17 mouse cellular contexts compared by ENCODE assay signal in genomic region chr16:49321951-49322350, GRCm38 (mm10).
DNase-seq lines count a peak whose midpoint lies in the region; ATAC-seq and TF ChIP-seq lines count a peak whose summit lies in the region.
"Had no signal": no experiment of that assay in that cellular context is flagged by ENCODE, and none has a peak within 500 bp of the region (broad histone marks: within the 10 kb centered on the region; RNA-seq: fewer than 3 reads in every experiment).

No protein-coding gene starts in this region.

- no peaks in the 10 kb centered on the region for H3K9me3 ChIP-seq in hindbrain, embryonic 16.5 days (ENCODE audit: control insufficient read depth, low read length)
- H3K9me3 ChIP-seq in hindbrain, embryonic 14.5 days (ENCODE audit: control insufficient read depth, low read length) = no peaks in the 10 kb centered on the region
- H3K9me3 ChIP-seq in midbrain, embryonic 14.5 days (ENCODE audit: control insufficient read depth, low read length) = no peaks in the 10 kb centered on the region
- H3K9me3 ChIP-seq in midbrain, embryonic 13.5 days = no peaks in the 10 kb centered on the region
- H3K9me3 ChIP-seq in midbrain, postnatal 0 days (ENCODE audit: low read length) = no peaks in the 10 kb centered on the region
- H3K9me3 ChIP-seq: liver, embryonic 12.5 days had no signal

- peak; percentile 71 for TF ChIP-seq CTCF in midbrain, postnatal 0 days (IDR thresholded peaks at IDR 0.05)

- no peaks in the 10 kb centered on the region for H3K27me3 ChIP-seq in hindbrain, embryonic 16.5 days (replicated peaks; ENCODE audit: control insufficient read depth, insufficient read depth, low read length)
- no peaks in the 10 kb centered on the region for H3K27me3 ChIP-seq in hindbrain, embryonic 14.5 days (ENCODE audit: control insufficient read depth, insufficient read depth, low read length)
- H3K27me3 ChIP-seq in midbrain, embryonic 14.5 days (ENCODE audit: control insufficient read depth, insufficient read depth, low read length) = no peaks in the 10 kb centered on the region
- H3K27me3 ChIP-seq in midbrain, embryonic 13.5 days = no peaks in the 10 kb centered on the region
- no peaks in the 10 kb centered on the region for H3K27me3 ChIP-seq in midbrain, postnatal 0 days (ENCODE audit: insufficient read depth, low read length)
- H3K27me3 ChIP-seq: liver, embryonic 12.5 days had no signal

- no peaks in the 10 kb centered on the region for H3K4me1 ChIP-seq in hindbrain, embryonic 16.5 days (ENCODE audit: control insufficient read depth, insufficient read depth, low read depth, low read length)
- no peaks in the 10 kb centered on the region for H3K4me1 ChIP-seq in hindbrain, embryonic 14.5 days (replicated peaks; ENCODE audit: control insufficient read depth, insufficient read depth, low read length)
- H3K4me1 ChIP-seq in midbrain, embryonic 14.5 days (ENCODE audit: control insufficient read depth, insufficient read depth, low read length) = no peaks in the 10 kb centered on the region
- H3K4me1 ChIP-seq in midbrain, embryonic 13.5 days (replicated peaks) = no peaks in the 10 kb centered on the region
- H3K4me1 ChIP-seq in midbrain, postnatal 0 days (ENCODE audit: insufficient read depth, low read length) = no peaks in the 10 kb centered on the region
- H3K4me1 ChIP-seq: liver, embryonic 12.5 days had no signal

- no peak overlapping the region for H3K4me3 ChIP-seq in hindbrain, embryonic 16.5 days (ENCODE audit: low read length)
- no peak overlapping the region for H3K4me3 ChIP-seq in hindbrain, embryonic 14.5 days (replicated peaks; ENCODE audit: low read length)
- H3K4me3 ChIP-seq in midbrain, embryonic 14.5 days (replicated peaks; ENCODE audit: low read depth, low read length) = no peak overlapping the region
- H3K4me3 ChIP-seq in midbrain, embryonic 13.5 days (replicated peaks) = no peak overlapping the region
- no peak overlapping the region for H3K4me3 ChIP-seq in midbrain, postnatal 0 days (ENCODE audit: low read depth, low read length)
- H3K4me3 ChIP-seq: liver, embryonic 12.5 days had no signal

- WGBS in hindbrain, embryonic 16.5 days = 83% methylated on average over 1 of the region's 1 CpGs
- 84% methylated on average over 1 of the region's 1 CpGs for WGBS in hindbrain, embryonic 14.5 days
- 89% methylated on average over 1 of the region's 1 CpGs for WGBS in midbrain, embryonic 14.5 days
- WGBS in midbrain, embryonic 13.5 days = 89% methylated on average over 1 of the region's 1 CpGs
- 92% methylated on average over 1 of the region's 1 CpGs for WGBS in midbrain, postnatal 0 days

- 0 out of 2 replicates have a peak, but pooled peaks have one; percentile 58 for ATAC-seq in hindbrain, embryonic 16.5 days
- no peak for ATAC-seq in hindbrain, embryonic 14.5 days (ENCODE audit: low FRiP score)
- ATAC-seq in midbrain, embryonic 14.5 days (ENCODE audit: low FRiP score, low TSS enrichment) = no peak
- no peak for ATAC-seq in midbrain, embryonic 13.5 days
- ATAC-seq in midbrain, postnatal 0 days (ENCODE audit: low FRiP score) = no peak
- ATAC-seq: liver, embryonic 12.5 days had no signal

- no peaks in the 10 kb centered on the region for H3K36me3 ChIP-seq in hindbrain, embryonic 16.5 days (ENCODE audit: control insufficient read depth, insufficient read depth, low read length)
- H3K36me3 ChIP-seq in hindbrain, embryonic 14.5 days (replicated peaks; ENCODE audit: control insufficient read depth, insufficient read depth) = no peaks in the 10 kb centered on the region
- no peaks in the 10 kb centered on the region for H3K36me3 ChIP-seq in midbrain, embryonic 14.5 days (ENCODE audit: control insufficient read depth, insufficient read depth, low read length)
- no peaks in the 10 kb centered on the region for H3K36me3 ChIP-seq in midbrain, embryonic 13.5 days
- no peaks in the 10 kb centered on the region for H3K36me3 ChIP-seq in midbrain, postnatal 0 days (ENCODE audit: insufficient read depth, low read length)
- H3K36me3 ChIP-seq: liver, embryonic 12.5 days had no signal

- H3K4me2 ChIP-seq in hindbrain, embryonic 16.5 days (ENCODE audit: low read length) = no peak overlapping the region
- H3K4me2 ChIP-seq in hindbrain, embryonic 14.5 days (replicated peaks) = no peak overlapping the region
- no peak overlapping the region for H3K4me2 ChIP-seq in midbrain, embryonic 14.5 days (ENCODE audit: low read length)
- H3K4me2 ChIP-seq in midbrain, embryonic 13.5 days (replicated peaks) = no peak overlapping the region
- H3K4me2 ChIP-seq in midbrain, postnatal 0 days (ENCODE audit: low read depth, low read length, poor library complexity, severe bottlenecking) = no peak overlapping the region
- H3K4me2 ChIP-seq: liver, embryonic 12.5 days had no signal

- H3K27ac ChIP-seq in hindbrain, embryonic 16.5 days (ENCODE audit: low read depth, low read length) = no peak overlapping the region
- no peak overlapping the region for H3K27ac ChIP-seq in hindbrain, embryonic 14.5 days
- H3K27ac ChIP-seq in midbrain, embryonic 14.5 days (replicated peaks; ENCODE audit: low read depth, low read length) = no peak overlapping the region
- H3K27ac ChIP-seq in midbrain, embryonic 13.5 days = no peak overlapping the region
- no peak overlapping the region for H3K27ac ChIP-seq in midbrain, postnatal 0 days (ENCODE audit: low read depth, low read length)
- H3K27ac ChIP-seq: liver, embryonic 12.5 days had no signal

- no peak for DNase-seq in hindbrain, embryonic 14.5 days (ENCODE audit: low spot score)
- peak; percentile 32 for DNase-seq in midbrain, embryonic 14.5 days
- DNase-seq in adipocyte (ENCODE audit: low spot score) = peak; percentile 36
- DNase-seq in midbrain, postnatal 0 days (ENCODE audit: low spot score) = peak; percentile 42
- DNase-seq in lung, postnatal 36 days = no peak
- DNase-seq in cerebellum, adult 8-10 months = no peak
- DNase-seq: adrenal gland, adult 2 months; embryo, embryonic 11 days; heart, adult 18-20 months; heart, postnatal 14 days; kidney, postnatal 14 days; layer of hippocampus, adult 9-11 months; left cerebral cortex, postnatal 4 days; right cerebral cortex, postnatal 14 days had no signal

- H3K9ac ChIP-seq in hindbrain, embryonic 16.5 days (ENCODE audit: low read depth, low read length) = no peak overlapping the region
- no peak overlapping the region for H3K9ac ChIP-seq in hindbrain, embryonic 14.5 days
- H3K9ac ChIP-seq in midbrain, embryonic 14.5 days (replicated peaks; ENCODE audit: low read length) = no peak overlapping the region
- H3K9ac ChIP-seq in midbrain, embryonic 13.5 days (replicated peaks) = no peak overlapping the region
- no peak overlapping the region for H3K9ac ChIP-seq in midbrain, postnatal 0 days (replicated peaks; ENCODE audit: low read length, poor library complexity, severe bottlenecking)
- H3K9ac ChIP-seq: liver, embryonic 12.5 days had no signal

Comparison
In these comparisons a context has a peak if more than half of its experiments do, and no peak if none do; other contexts are left out.
1. DNase-seq: peak in midbrain, embryonic 14.5 days (single experiment), adipocyte (single experiment) and midbrain, postnatal 0 days (single experiment); none in hindbrain, embryonic 14.5 days (single experiment), lung, postnatal 36 days (single experiment) and cerebellum, adult 8-10 months (single experiment).